Mouse (Mus musculus) cerebellum, adult 2 months (tissue): ENCODE results near the gene Plxnb2. TPM values are rescaled to one million over a fixed set of nuclear protein-coding genes. Genes with fewer than 3 reads are reported as not detected.

ENCODE experiments used
- DNase-seq, 2 experiments: peaks; one replicate each; pipeline ENCODE4 v3.0.0; 2021
- H3K27ac ChIP-seq: fragments of 200-500 bp; 2 replicates; pipeline ENCODE4 v1.5.1; 2012; ENCODE audit warnings: low read length, control low read depth, inconsistent platforms; ENCODE audit not compliant: insufficient read depth
- H3K27me3 ChIP-seq: fragments of 200-500 bp; 2 replicates; pipeline ENCODE4 v1.6.1; 2012; ENCODE audit warnings: inconsistent platforms, mild to moderate bottlenecking, low read length, moderate library complexity; ENCODE audit not compliant: control insufficient read depth, insufficient read depth
- H3K4me1 ChIP-seq: fragments of 200-500 bp; 2 replicates; pipeline ENCODE4 v1.6.1; 2011; ENCODE audit warnings: low read length; ENCODE audit not compliant: control insufficient read depth, insufficient read depth
- H3K4me3 ChIP-seq: fragments of 200-500 bp; replicated peaks from 2 replicates; pipeline ENCODE3; 2011; ENCODE audit warnings: mild to moderate bottlenecking, low read depth, low read length, control low read depth; ENCODE audit not compliant: insufficient read depth
- CTCF ChIP-seq: fragments of 200-500 bp; IDR thresholded peaks from 2 replicates; pipeline ENCODE4 v1.5.1; 2011; ENCODE audit warnings: low read depth, mild to moderate bottlenecking, control low read depth, low read length, moderate library complexity, borderline replicate concordance; ENCODE audit not compliant: insufficient read depth
- POLR2A ChIP-seq: fragments of 200-500 bp; IDR thresholded peaks from 2 replicates; pipeline ENCODE4 v1.6.1; 2011; ENCODE audit warnings: low read length, control low read depth, borderline replicate concordance; ENCODE audit not compliant: insufficient read depth
- WGBS: fragments of 180-500 bp; shearing (Covaris S2); methylation state at CpG from one replicate; pipeline ENCODE4 v1.1.7; 2018; 5-methylcytosine and 5-hydroxymethylcytosine counted together
- polyA plus RNA-seq: library from polyadenylated mRNA; depleted of rRNA; stranded (reverse); fragments of >200 nt; gene quantifications from 2 replicates; pipeline ENCODE4 v1.2.3, GENCODE M21; 2012

Plxnb2 gene
- polyA plus RNA-seq, 1 experiment: 127 TPM

DNA sequence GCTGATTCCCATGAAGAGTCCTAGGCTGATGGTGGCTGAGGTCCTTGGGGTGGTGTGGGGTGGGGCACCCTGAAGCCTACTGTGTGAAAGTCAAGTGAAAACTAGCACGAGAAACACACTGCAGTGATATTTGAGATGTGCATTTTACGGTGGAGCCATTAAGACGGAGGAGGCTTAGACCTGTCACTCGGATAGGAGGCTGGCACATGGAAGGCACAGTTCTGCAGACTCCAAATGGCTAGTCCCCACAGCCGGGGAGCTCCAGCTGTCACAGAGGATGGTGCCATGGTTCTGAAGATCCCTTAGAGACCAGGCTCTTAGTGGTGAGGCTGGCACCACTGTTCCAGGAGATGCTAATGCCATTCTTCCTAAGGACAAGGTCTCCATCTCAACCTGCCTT is 2.3 kb upstream of the Plxnb2 start:
- no peak for TF ChIP-seq POLR2A
- no peak for TF ChIP-seq CTCF
- H3K27ac ChIP-seq: peak overlapping the region; percentile 27
- WGBS: 11% methylated on average over 5 of the region's 5 CpGs
- H3K4me1 ChIP-seq: peaks cover 34% of the 10 kb centered on the region; the same call in 1 of the 2 replicates
- DNase-seq: peak in 1 of 2 experiments; percentile 43
- no peaks in the 10 kb centered on the region for H3K27me3 ChIP-seq
- H3K4me3 ChIP-seq: no peak overlapping the region

DNA sequence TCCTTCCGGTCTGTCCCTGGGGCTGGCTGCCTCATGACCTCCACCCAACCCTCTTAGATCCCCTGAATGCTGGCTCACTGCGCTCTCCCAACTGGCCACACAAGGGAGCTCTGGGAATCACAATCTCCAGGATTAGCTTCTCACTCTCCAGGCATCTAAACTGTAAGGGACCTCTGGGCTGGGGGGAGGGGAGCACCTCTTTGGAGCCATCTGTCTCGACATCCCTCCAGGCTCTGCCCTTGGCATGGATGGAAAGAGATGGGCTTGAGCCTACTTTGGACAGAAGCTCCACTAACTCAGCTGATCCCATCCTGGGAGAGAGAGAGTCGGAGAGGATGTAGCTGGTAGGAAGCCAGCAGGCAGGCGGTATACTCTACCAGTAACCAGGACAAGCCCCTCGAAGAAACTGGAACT is 1.7 kb upstream of the Plxnb2 start:
- Histone ChIP-seq H3K27me3 (no peaks in the 10 kb centered on the region), H3K27ac (peak overlapping the region; percentile 27; the same call in 1 of the 2 replicates), H3K4me1 (peaks cover 39% of the 10 kb centered on the region), H3K4me3 (no peak overlapping the region)
- peak; percentile 12; the same call in 1 of the 2 replicates for TF ChIP-seq CTCF
- TF ChIP-seq POLR2A: no peak
- 7% methylated on average over 6 of the region's 6 CpGs for WGBS
- DNase-seq: peak; percentile 70 to 77

DNA sequence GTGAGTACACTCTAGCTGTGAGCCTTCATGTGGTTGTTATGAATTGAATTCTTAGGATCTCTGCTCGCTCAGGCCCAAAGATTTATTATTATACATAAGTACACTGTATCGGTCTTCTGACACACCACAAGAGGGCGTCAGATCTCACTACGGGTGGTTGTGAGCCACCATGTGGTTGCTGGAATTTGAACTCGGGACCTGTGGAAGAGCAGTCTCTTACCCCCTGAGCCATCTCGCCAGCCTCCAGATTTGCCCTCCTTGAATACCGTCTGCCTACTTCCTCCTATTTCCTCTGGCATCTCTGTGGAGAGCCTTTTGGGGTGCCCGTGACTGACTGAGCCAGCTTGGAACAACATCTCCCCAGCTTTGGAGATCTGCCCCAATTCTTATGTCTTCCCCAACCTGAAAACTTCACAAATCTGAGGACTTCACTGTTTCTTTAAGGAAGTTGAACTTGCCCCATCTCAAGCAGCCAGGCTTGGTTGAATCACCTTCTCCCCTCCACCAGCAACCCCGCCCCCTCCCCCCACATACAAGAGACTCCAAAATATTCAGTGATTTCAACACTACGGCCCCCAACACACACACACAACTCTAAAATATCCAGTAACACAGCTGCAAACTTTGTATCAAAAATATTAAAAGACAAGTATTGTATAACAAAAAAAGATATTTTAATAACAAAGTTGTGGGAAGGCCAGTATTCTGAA is 1.1 kb upstream of the Plxnb2 start:
- Histone ChIP-seq H3K27me3 (no peaks in the 10 kb centered on the region), H3K4me1 (peaks cover 45% of the 10 kb centered on the region), H3K27ac (no peak overlapping the region), H3K4me3 (no peak overlapping the region)
- DNase-seq: peak; percentile 34 to 43
- TF ChIP-seq CTCF: peak; percentile 22; the same call in 1 of the 2 replicates
- TF ChIP-seq POLR2A: no peak
- 35% methylated on average over 10 of the region's 10 CpGs for WGBS

DNA sequence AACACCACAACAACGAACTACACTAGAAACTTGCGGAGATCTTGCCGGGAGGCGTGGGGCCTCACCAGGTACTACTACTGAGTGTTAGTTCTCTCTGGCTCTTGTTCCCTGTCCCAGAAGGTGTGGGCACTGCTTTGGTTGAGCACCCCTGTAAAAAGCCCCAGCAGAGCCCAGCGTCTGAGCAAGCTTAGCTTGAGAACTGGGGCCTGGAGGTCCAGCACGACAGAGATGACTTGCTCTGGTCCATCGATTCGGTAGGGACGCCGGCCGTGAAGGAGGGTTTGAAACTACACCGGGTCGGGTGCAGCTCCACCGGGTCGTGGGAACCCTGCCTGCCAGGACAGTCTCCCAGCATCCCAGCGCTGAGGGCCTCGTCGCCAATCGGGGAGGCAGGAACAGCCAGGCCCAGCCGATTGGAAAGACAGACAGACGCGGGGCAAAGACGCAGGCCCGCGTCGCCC is 477 bp downstream of the Plxnb2 start:
- Histone ChIP-seq H3K27me3 (no peaks in the 10 kb centered on the region), H3K4me3 (peak overlapping the region; percentile 81), H3K4me1 (peaks cover 58% of the 10 kb centered on the region), H3K27ac (peak overlapping the region; percentile 93)
- TF ChIP-seq CTCF: no peak
- no peak for TF ChIP-seq POLR2A
- WGBS: under 1% methylated on average over 26 of the region's 26 CpGs
- DNase-seq: peak in 1 of 2 experiments; percentile 73

DNA sequence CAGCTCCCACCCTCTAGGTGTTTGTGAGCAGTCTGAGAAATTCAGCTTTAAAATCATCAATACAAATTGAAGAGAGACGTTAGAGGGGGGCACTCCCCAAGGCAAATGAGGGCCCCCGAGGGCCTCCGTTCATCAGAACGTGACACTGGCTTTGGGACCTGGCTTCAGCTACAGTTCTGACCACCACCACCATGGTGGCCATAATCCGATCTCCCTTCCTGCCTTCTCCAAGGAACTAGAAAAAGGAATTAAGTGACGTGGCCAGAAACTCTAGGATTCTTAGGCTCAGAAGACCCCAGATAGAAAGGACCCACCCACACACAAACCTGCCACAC is 991 bp downstream of the Plxnb2 start:
- no peak for DNase-seq
- TF ChIP-seq CTCF (no peak), POLR2A (no peak)
- H3K27ac ChIP-seq: peak overlapping the region; percentile 93
- H3K4me1 ChIP-seq: peaks cover 58% of the 10 kb centered on the region
- no peaks in the 10 kb centered on the region for H3K27me3 ChIP-seq
- WGBS: 3% methylated on average over 6 of the region's 6 CpGs
- peak overlapping the region; percentile 81 for H3K4me3 ChIP-seq

DNA sequence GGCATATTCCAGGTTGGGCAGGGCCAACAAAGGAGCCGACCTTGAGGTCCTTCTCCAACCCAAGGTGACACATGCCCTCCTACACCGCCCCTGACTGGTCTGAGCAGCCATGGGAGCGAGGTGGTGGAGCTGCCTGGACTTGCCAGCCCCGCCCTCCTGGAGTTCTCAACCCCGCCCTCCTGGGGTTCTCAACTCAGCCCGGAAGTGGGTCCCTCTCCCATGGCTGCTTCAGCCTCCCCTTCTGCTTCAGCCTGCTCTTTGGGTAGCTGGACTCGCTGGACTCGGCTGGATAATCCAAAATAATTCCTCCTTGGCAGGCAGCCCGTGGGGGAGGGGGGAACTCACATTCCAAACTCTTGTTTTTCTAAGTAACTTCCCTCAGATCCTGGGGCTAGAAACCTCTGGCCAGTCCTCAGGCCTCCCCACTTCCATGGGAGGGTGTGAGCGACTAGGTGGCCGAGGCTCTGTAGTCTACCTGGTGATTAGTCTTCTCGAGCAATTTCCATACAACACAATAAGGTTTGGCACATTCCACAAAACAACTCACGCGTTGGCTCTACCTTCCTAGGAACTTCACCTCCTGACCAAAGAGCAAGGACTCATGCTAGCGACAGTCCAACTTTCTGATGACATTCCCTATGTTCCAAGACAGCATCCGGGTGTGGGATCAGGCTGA is 1.5 kb downstream of the Plxnb2 start:
- H3K27ac ChIP-seq: peak overlapping the region; percentile 93
- no peaks in the 10 kb centered on the region for H3K27me3 ChIP-seq
- H3K4me3 ChIP-seq: peak overlapping the region; percentile 81
- H3K4me1 ChIP-seq: peaks cover 58% of the 10 kb centered on the region
- WGBS: 2% methylated on average over 16 of the region's 16 CpGs
- TF ChIP-seq POLR2A: no peak
- TF ChIP-seq CTCF: no peak
- DNase-seq: peak; percentile 69 to 74

DNA sequence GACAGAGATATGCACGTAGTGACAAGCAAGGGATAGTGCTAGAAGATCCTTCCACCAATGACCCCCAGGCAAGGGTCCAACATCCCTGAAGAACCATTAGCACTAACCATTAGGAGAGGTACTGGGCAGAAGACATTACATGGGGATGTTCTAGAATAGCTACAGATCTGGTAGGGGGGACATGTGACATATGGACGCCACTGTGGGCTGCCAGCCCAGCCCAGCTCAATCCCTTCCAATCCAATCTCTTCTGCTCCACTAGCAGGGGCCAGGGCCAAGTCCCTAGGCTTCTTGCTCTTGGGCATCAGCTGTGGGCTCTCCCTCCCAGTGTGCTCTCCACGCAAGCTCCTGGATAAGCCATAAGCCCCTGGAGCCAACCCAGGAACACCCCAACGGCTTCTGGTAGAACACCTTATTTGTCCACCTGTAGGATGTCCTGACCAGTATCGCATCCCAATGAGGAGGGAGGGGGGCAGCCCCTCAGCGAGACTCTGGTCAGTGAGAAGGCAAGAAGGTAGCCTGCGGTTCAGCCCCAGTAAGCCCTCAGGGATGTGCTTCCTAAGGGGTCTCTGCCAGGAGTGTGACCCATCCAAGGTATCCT is 2.2 kb downstream of the Plxnb2 start:
- H3K27me3 ChIP-seq: no peaks in the 10 kb centered on the region
- peak overlapping the region; percentile 93 for H3K27ac ChIP-seq
- no peak for TF ChIP-seq CTCF
- no peak; the same call in 1 of the 2 replicates for TF ChIP-seq POLR2A
- peak overlapping the region; percentile 81 for H3K4me3 ChIP-seq
- 6% methylated on average over 7 of the region's 7 CpGs for WGBS
- peak; percentile 90 to 94 for DNase-seq
- peaks cover 53% of the 10 kb centered on the region for H3K4me1 ChIP-seq

DNA sequence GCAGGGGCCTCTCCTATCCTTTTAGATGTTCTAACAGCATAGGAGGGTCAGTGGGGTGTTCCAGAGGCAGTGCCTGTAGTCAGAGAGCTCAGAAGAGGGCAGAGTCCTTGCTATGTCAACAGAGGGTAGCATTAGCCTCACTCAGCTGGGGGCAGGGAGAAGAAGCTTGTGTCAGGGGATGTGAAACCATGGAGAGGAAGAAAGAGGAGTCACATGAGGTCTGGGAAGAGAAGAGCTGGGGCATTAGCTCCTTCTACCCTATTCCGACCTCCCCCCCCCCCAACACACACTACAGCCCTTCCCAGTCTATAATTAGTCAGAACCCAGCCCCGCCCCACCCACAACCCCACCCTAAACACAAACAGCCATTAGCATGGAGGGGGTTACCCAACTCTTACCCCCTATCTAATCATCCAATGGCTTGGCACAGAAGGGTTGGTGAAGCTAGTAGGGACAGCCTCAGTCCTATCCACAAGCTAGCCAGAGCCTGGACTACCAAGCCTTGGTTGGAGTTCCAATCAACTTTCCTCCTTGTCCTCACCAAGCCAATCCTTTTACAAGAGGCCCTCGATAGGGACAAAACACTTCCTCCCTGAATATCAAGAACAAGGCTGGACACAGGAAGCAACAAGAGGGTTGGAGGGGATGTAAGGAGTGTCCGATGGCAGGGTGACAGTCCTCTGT is 2.9 kb downstream of the Plxnb2 start:
- no peak for DNase-seq
- Histone ChIP-seq H3K4me1 (peaks cover 46% of the 10 kb centered on the region), H3K27ac (peak overlapping the region; percentile 93), H3K4me3 (peak overlapping the region; percentile 81), H3K27me3 (no peaks in the 10 kb centered on the region)
- TF ChIP-seq POLR2A (no peak), CTCF (no peak)
- 18% methylated on average over 4 of the region's 4 CpGs for WGBS
